Mouse (Mus musculus) neural tube, embryonic 15.5 days (tissue): Measurements from ENCODE around the gene Fam171a2. TPM values are rescaled to one million over a fixed set of nuclear protein-coding genes. Genes with fewer than 3 reads are reported as not detected.

Experiments
- ATAC-seq: fragments of 200-750 bp; cut with Nextera tagmentation; 2 replicates; pipeline ENCODE4 v1.8.0; 2017; ENCODE audit warnings: mild to moderate bottlenecking, moderate TSS enrichment, moderate library complexity; ENCODE audit not compliant: low FRiP score
- H3K27ac ChIP-seq: fragments of 300-500 bp; sonication (generic); replicated peaks from 2 replicates; pipeline ENCODE4 v1.5.1; 2015; ENCODE audit warnings: mild to moderate bottlenecking, inconsistent platforms
- H3K27me3 ChIP-seq: fragments of 300-500 bp; sonication (generic); replicated peaks from 2 replicates; pipeline ENCODE4 v1.6.1; 2015; ENCODE audit warnings: inconsistent platforms
- H3K36me3 ChIP-seq: fragments of 300-500 bp; sonication (generic); 2 replicates; pipeline ENCODE4 v1.6.1; 2015; ENCODE audit warnings: inconsistent platforms
- H3K4me1 ChIP-seq: fragments of 300-500 bp; sonication (generic); 2 replicates; pipeline ENCODE4 v1.6.1; 2015; ENCODE audit warnings: inconsistent platforms
- H3K4me2 ChIP-seq: fragments of 300-500 bp; sonication (generic); 2 replicates; pipeline ENCODE4 v1.6.1; 2015; ENCODE audit warnings: inconsistent platforms, mild to moderate bottlenecking, moderate library complexity
- H3K4me3 ChIP-seq: fragments of 300-500 bp; sonication (generic); replicated peaks from 2 replicates; pipeline ENCODE4 v1.5.1; 2015; ENCODE audit warnings: mild to moderate bottlenecking, inconsistent platforms
- H3K9ac ChIP-seq: fragments of 300-500 bp; sonication (generic); replicated peaks from 2 replicates; pipeline ENCODE4 v1.6.1; 2015; ENCODE audit warnings: mild to moderate bottlenecking, inconsistent platforms
- H3K9me3 ChIP-seq: fragments of 300-500 bp; sonication (generic); replicated peaks from 2 replicates; pipeline ENCODE4 v1.6.1; 2016; ENCODE audit warnings: inconsistent platforms
- WGBS: fragments of 180-500 bp; shearing (Covaris S2); methylation state at CpG from one replicate; pipeline ENCODE4 v1.1.7; 2015; ENCODE audit warnings: mixed read lengths; 5-methylcytosine and 5-hydroxymethylcytosine counted together
- polyA plus RNA-seq: library from polyadenylated mRNA; unstranded; fragments of >200 nt; fragmentation: Nextera tagmentation; extraction: Ambion mirVana; gene quantifications from 2 replicates; pipeline ENCODE4 v1.2.1, GENCODE M21; 2015

The Fam171a2 gene
- polyA plus RNA-seq, 1 experiment from 2014 or later = 28.3 TPM

- no peak for ATAC-seq
- Histone ChIP-seq H3K27ac (no peak overlapping the region), H3K4me3 (no peak overlapping the region), H3K27me3 (no peaks in the 10 kb centered on the region), H3K9ac (0 out of 2 replicates have a peak overlapping the region, but pooled peaks have one; percentile 1), H3K9me3 (no peaks in the 10 kb centered on the region), H3K4me1 (peaks cover 52% of the 10 kb centered on the region), H3K36me3 (peaks cover 34% of the 10 kb centered on the region), H3K4me2 (no peak overlapping the region)
- WGBS = 60% methylated on average over 16 of the region's 16 CpGs
Observed at GRCm38 (mm10) chr11:102432115-102432843, 15.2 kb downstream of the Fam171a2 start.

GRCm38 (mm10) chr11:102431728-102432114, 15.8 kb downstream of the Fam171a2 start:
- Histone ChIP-seq H3K27me3 (no peaks in the 10 kb centered on the region; the same call in 1 of the 2 replicates), H3K9me3 (no peaks in the 10 kb centered on the region), H3K4me1 (peaks cover 47% of the 10 kb centered on the region), H3K4me2 (no peak overlapping the region), H3K27ac (no peak overlapping the region), H3K36me3 (peaks cover 30% of the 10 kb centered on the region), H3K4me3 (no peak overlapping the region), H3K9ac (no peak overlapping the region)
- no peak for ATAC-seq
- WGBS = 89% methylated on average over 3 of the region's 3 CpGs

- H3K9ac ChIP-seq = peak overlapping the region; percentile 74
- H3K4me2 ChIP-seq = peak overlapping the region; percentile 99
- 0% methylated on average over 7 of the region's 7 CpGs for WGBS
- peak overlapping the region; percentile 80 for H3K27ac ChIP-seq
- peaks cover 25% of the 10 kb centered on the region for H3K36me3 ChIP-seq
- H3K4me3 ChIP-seq = peak overlapping the region; percentile 72
- peak; percentile 33; the same call in 1 of the 2 replicates for ATAC-seq
- no peaks in the 10 kb centered on the region; the same call in 1 of the 2 replicates for H3K27me3 ChIP-seq
- peaks cover 47% of the 10 kb centered on the region for H3K4me1 ChIP-seq
- H3K9me3 ChIP-seq = no peaks in the 10 kb centered on the region
Observed at GRCm38 (mm10) chr11:102431018-102431645, 16.4 kb downstream of the Fam171a2 start.

- H3K9ac ChIP-seq = peak within 1 kb of the TSS; percentile 74
- no peaks in the 10 kb centered on the region for H3K9me3 ChIP-seq
- H3K4me3 ChIP-seq = peak within 1 kb of the TSS; percentile 72
- peak within 1 kb of the TSS; percentile 99 for H3K4me2 ChIP-seq
- H3K27me3 ChIP-seq = no peaks in the 10 kb centered on the region; the same call in 1 of the 2 replicates
- WGBS = under 1% methylated on average over 29 of the region's 29 CpGs
- peaks cover 17% of the 10 kb centered on the region for H3K36me3 ChIP-seq
- H3K27ac ChIP-seq = peak within 1 kb of the TSS; percentile 80
- peaks cover 44% of the 10 kb centered on the region for H3K4me1 ChIP-seq
- peak; percentile 93 for ATAC-seq
Observed at GRCm38 (mm10) chr11:102430121-102431017, 17.1 kb downstream of the Fam171a2 start, which contains the start of gene Grn. Gene Grn, plus strand, starts transcription at chr11:102430315.

- H3K27me3 ChIP-seq = no peaks in the 10 kb centered on the region; the same call in 1 of the 2 replicates
- peak overlapping the region; percentile 99 for H3K4me2 ChIP-seq
- no peaks in the 10 kb centered on the region for H3K9me3 ChIP-seq
- 50% methylated on average over 3 of the region's 3 CpGs for WGBS
- peaks cover 41% of the 10 kb centered on the region for H3K4me1 ChIP-seq
- H3K36me3 ChIP-seq = peaks cover 9% of the 10 kb centered on the region
- no peak for ATAC-seq
- peak overlapping the region; percentile 72 for H3K4me3 ChIP-seq
- H3K9ac ChIP-seq = peak overlapping the region; percentile 56
- H3K27ac ChIP-seq = no peak overlapping the region
Observed at GRCm38 (mm10) chr11:102429551-102429950, 17.9 kb downstream of the Fam171a2 start.

DNA sequence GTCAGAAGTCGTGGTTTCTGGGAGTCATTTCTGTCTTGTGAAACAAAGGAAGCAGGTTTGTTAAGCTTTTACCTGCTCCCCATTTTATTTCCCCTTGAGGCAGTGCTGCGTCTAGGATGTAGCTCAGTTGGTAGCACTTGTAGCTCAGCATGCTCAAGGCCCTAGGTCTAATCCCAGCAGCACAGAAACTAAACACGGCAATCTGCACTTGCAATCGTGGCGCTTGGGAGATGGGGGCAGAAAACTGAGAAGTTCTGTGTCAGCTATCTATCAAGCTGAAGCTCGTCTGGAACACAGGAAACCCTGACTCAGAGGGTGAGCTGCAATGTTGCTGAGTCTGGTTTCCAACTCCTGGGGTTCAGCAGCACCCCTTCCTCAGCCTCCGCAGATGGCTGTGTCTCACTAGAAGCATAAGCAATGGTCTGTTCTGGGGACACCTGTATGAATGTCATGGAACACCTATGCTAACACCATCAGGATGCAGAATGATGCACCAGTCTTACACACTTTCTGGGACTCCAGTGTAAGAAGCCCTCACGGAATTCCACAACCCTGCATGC, 18.4 kb downstream of the Fam171a2 start:
- Histone ChIP-seq H3K9ac (no peak overlapping the region), H3K4me2 (peak overlapping the region; percentile 99; the same call in 1 of the 2 replicates), H3K36me3 (peaks cover 8% of the 10 kb centered on the region; the same call in 1 of the 2 replicates), H3K27ac (no peak overlapping the region), H3K9me3 (no peaks in the 10 kb centered on the region), H3K4me1 (peaks cover 37% of the 10 kb centered on the region), H3K27me3 (no peaks in the 10 kb centered on the region; the same call in 1 of the 2 replicates), H3K4me3 (peak overlapping the region; percentile 72; the same call in 1 of the 2 replicates)
- ATAC-seq = no peak
- 73% methylated on average over 8 of the region's 8 CpGs for WGBS

DNA sequence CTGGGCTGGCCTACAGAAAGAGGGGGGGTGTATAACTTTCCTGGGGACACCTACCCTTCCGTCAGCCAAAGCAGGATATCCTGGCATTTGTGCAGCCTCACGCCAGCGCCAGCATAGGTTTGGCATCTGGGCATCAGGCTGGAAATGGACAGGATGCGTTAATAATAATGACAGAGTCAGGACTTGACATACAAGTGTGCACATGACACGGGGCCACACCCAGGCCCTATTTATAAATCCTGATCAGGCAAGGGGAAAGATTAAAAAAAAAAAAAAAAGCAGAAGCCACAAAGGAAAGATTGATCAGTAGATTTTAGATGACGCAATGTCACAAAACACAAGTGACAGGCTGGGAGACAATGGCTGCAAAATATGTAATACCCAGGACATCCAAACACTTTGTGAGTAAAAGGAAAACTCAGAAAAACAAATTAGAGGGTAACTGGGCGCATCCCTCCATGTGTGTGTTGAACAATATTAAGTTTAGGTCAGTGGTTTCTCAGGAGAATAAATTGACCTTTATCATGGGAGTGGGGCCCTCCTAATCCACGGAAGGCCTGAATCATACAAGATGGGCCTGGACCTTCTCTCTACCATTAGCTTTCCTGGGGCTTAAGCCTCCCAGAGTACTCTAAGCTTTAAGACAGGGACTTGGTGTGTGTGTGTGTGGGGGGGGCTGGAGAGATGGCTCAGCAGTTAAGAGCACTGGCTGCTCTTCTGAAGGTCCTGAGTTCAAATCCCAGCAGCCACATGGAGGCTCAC, 21.7 kb downstream of the Fam171a2 start:
- H3K9ac ChIP-seq = no peak overlapping the region
- H3K4me1 ChIP-seq = peaks cover 11% of the 10 kb centered on the region
- no peak overlapping the region for H3K27ac ChIP-seq
- H3K36me3 ChIP-seq = no peaks in the 10 kb centered on the region
- no peak overlapping the region for H3K4me3 ChIP-seq
- no peaks in the 10 kb centered on the region for H3K9me3 ChIP-seq
- no peaks in the 10 kb centered on the region; the same call in 1 of the 2 replicates for H3K27me3 ChIP-seq
- 85% methylated on average over 8 of the region's 8 CpGs for WGBS
- ATAC-seq = no peak
- H3K4me2 ChIP-seq = no peak overlapping the region

- Histone ChIP-seq H3K4me2 (no peak overlapping the region), H3K9me3 (no peaks in the 10 kb centered on the region), H3K27ac (no peak overlapping the region), H3K9ac (no peak overlapping the region), H3K27me3 (no peaks in the 10 kb centered on the region; the same call in 1 of the 2 replicates), H3K36me3 (no peaks in the 10 kb centered on the region), H3K4me1 (peaks cover 6% of the 10 kb centered on the region), H3K4me3 (no peak overlapping the region)
- WGBS = 77% methylated on average over 6 of the region's 6 CpGs
- no peak for ATAC-seq
Observed at GRCm38 (mm10) chr11:102424666-102425065, 22.8 kb downstream of the Fam171a2 start.

DNA sequence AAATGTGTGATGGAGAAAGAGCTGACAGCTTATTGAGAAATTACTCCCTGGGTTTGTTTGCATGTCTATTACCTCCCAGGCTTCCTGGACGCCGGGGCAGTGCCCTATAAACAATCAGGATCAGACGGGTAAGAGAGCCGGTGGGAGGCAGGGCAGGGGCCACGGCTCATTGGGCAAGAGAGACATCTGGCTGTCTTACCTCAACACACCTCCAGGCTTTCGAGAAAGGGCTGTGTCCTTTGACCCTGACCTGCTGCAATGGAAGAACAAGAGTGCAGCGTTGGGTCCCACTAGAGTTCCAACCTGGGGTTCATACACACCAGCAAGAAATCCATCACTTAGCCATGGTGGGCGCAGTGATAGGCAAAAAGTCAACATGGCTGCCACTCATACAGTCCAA, 25.9 kb downstream of the Fam171a2 start:
- H3K27ac ChIP-seq = no peak overlapping the region
- no peak for ATAC-seq
- H3K9me3 ChIP-seq = no peaks in the 10 kb centered on the region
- H3K4me1 ChIP-seq = no peaks in the 10 kb centered on the region
- no peak overlapping the region for H3K4me3 ChIP-seq
- H3K27me3 ChIP-seq = no peaks in the 10 kb centered on the region
- 61% methylated on average over 8 of the region's 8 CpGs for WGBS
- no peak overlapping the region for H3K4me2 ChIP-seq
- H3K9ac ChIP-seq = no peak overlapping the region
- no peaks in the 10 kb centered on the region for H3K36me3 ChIP-seq

DNA sequence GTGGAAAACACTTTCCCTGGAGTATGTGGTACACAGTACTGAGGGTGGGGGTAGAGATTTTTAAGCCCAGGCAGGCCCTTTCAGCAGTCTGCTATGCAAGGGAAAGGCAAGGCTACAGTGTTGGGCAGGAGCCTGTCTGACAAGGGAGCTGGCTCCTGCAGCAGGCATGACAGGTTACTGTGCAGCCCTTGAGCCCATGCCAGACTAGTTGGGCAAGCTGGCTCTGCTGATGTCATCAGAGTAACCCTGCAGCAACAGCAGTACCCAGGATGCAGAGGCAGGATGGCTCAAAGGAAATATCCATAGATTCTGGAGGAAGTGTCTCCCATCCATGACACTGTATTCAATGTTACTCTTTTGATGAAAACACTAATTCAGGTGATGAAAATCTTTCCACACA, 28.6 kb downstream of the Fam171a2 start:
- Histone ChIP-seq H3K27me3 (no peaks in the 10 kb centered on the region), H3K27ac (no peak overlapping the region), H3K9ac (no peak overlapping the region), H3K4me2 (no peak overlapping the region), H3K36me3 (no peaks in the 10 kb centered on the region), H3K4me3 (no peak overlapping the region), H3K9me3 (no peaks in the 10 kb centered on the region), H3K4me1 (no peaks in the 10 kb centered on the region)
- ATAC-seq = no peak
